Mouse (Mus musculus) cerebellum, adult 8-10 months (tissue): Measurements from ENCODE around the gene Rtn1.

Experiments used
- DNase-seq: peaks from one replicate; pipeline ENCODE4 v3.0.0; 2022

Rtn1 gene

DNA sequence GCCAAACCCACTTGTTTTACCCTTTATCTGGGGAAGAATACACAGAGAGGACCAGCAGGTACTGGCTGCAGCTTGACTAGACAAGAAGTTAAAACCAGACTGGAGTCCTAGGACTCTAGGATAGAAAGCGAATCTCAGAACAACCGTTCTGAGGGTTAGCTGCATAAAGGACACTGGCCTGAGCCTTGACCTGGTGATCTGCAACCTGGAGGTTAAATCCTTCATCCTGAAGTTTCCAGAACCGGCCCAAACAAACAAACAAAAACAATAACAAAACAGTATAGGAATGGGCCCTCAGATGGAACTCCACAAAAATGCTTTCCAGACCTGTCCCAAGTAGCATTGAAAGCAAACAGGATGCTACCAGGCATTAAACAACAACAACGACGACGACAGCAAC is at the start of gene Rtn1:
TSS of gene Rtn1 (minus strand) at position 101 of the 400 bp plus-strand sequence.
- DNase-seq, result no peak

DNA sequence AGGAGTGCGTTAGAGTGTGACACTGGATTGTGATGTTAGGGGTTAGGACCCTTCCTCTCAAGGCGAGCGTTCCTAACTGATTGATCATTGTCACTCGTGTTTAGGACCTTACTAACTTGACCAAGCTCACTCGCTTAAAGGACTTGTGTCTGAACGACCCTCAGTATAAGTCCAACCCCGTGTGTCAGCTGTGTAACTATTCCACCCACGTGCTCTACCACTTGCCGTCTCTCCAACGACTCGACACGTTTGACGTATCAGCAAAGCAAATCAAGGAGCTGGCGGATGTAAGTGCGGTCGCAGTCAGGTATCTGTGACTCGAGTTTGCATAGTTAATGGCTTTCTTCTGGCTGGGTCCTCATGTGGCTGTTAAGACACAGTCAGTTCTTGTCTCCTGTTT is 45.1 kb upstream of the Rtn1 start:
- no peak for DNase-seq

DNA sequence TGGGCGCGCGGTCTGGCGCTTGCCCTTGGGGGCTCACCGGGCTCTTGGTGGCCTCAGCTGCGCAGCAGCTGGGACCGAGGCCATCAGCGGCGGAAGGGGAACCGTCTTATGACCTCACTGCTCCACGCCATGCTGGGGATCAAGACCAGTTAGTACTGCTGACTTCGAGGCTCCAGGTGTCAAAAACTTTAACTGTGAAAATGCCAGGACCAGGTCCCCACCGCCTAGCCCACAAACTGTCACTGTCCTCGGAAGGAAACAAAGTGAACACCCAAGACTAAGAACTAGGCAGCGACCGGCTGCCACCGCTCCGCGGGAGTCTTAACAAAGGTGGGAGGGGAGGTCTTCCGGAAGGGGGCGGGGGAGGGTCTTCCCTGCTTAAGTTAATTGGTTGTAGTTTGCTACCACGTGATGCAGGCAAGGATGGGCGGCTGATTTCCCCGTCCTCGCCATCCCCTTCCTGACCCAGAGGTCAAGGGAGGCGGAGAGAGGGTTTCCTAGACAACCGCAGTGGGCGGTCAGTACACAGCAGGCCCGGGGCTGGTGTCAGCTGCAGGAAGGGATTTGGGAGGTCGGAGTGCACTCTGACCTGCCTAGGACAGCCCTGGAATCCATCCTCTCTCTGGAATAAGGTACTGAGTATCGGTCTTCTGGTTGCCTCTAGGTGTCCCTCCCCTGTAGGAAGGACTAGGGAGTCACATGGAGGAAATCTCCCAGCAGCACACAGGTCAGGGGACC is 33.2 kb upstream of the Rtn1 start, which contains the start of gene Lrrc9:
TSS of gene Lrrc9 (plus strand) at position 28 of the 738 bp plus-strand sequence.
- no peak for DNase-seq

DNA sequence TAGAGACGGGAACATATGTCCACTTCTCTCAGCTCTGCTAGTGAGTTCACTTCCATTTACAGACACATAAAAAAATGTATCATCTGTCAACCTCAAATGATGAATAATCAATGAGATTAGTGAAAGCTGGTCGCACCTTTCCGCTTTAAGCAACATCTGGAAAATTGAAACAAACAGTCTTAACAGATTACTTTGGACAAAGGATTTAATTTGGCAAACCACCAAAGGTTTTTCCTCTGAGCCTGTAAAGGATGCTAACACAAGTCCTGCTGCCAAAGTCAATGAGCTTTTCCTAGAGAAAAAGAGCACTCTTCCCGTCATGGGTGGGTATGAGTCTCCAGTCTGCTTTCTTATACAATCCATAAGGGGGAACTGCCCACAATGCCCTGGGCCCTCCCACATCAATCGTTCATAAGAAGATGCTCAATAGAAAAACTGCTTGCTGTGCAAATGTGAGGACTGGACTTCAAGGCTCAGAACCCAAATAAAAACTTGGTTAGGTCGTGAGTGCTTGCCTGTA is 30.2 kb upstream of the Rtn1 start:
- DNase-seq, result no peak

DNA sequence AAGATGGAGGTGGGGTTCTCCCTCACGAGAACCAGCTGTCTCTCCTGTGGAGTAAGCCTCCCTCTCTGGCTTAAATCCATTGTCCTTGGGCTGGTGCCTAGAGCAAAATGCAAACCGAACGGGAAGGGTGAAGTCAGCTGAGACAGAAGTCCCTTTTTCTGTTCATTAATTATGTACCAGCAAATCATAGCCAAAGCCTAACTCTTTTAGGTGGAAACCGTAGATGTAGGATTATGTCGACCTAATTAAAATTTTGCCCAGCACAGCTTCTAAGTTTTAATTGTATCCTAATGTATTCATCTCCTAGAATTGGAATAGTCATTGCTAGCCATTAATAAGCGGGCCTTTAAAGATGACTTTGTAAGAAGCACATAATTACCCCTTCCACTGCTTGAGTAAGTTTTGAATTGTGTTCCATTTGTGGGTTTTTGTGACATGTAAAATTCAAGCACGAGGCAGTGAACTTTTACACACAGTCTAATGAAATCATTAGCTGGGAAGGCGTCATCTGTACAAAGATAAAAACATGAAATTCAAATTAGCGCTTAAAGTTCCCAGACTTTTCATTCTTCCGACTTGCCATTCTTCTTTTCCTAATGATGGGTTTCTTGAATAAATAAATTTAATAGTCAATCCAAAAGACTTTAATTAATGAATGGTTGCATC is 29.0 kb upstream of the Rtn1 start:
- DNase-seq, result no peak

DNA sequence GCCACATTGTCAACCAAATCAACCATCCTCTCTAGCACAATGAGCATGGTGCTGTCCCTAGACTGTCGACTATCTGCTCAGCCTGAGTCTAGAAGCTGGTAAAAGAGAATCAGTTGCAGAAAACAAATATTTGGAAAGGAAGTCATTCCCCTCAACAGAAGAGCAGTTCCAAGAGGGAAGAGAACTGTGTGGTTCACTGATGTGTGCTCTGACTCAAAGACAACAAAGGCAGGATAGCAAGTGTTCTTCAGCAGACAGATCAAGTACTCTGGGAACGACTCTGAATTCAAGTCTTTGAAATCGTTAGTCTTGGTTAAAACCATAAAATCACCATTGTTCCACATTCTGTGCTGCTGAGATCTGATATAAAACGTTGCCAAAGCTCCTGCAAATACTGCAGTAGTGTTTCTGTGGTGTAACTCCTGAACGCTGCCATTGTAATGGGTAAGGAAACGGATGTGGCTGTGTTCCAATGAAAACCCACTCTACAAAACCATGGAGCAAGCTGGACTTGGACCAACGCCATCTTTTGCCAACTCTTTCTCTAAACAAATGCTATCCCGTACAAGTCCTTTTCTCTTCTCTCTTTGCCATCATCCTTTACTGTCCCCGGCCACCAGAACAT is 24.5 kb upstream of the Rtn1 start:
- no peak for DNase-seq

DNA sequence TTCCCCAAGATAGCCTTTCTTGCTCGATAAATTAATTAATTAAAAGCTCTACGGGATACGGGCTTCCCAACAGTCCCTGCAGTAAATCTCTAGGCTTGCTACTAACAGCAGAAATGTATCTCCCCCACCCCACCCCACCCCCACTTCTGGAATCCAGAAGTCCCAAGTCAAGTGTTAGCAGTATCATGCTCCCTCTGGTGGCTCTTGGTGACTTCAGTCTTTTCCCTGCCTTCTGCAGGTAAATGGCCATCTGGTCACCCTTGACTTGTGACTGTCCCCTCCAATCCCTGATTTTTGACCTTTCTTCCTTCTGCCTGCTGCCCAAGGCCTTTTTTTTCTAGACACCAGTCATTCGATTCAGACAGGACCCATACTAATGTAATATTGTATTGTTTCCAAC is 23.4 kb upstream of the Rtn1 start:
- DNase-seq, result no peak

DNA sequence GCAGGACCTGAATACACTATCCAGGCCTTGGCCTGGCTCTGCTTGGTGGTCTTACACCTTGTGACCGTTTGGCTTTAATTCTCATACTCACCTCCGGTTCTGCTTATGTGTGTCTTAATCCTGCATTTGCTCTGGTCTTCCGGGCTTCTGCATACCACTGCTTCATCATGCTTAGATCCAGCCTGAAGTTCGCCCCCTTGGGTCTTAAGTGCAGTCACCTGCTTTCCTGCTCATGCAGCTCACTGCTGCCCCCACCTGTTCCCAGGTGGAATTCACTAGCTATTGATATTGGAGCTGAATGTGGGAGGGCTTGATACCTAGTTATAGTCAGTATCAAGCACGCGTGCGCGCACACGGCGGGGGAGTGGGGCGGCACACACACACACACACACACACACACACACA is 18.9 kb upstream of the Rtn1 start:
- peak; percentile 84 for DNase-seq

DNA sequence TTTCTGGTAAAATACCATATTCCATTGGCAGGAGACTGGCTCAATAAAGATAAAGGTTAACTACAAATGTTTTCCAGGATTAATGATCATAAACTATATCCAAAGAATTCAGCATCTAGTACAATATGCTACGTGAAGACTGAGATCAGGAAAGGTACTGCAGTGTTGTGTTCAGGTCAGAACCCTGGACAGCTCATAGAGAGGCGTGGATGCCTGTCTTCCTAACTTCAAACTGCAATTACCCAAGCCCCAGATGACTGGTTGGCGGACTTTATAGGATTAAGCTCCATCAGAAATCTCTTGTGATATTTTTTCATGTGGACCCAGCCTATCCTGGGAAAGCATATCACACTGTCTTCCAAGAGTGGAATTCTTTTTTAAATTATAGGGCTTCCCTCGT is 13.8 kb upstream of the Rtn1 start:
- no peak for DNase-seq

DNA sequence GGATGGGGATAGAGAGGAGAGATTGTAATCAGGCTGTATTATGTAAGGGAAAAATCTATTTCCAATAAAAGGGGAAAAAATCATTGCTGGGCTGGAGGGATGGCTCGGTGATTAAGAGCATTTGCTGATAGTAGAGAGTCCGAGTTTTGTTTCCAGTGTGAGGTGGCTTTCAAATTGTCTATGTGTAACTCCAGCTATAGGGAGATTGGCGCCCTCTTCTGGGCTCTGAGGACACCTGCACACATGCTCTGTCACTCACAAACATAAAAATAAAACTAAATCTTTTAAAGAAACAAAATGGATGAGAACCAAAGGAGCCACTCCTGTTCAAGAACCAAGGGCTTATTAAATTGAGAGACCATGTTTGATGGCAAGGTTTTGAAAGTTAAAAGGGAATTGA is 8.9 kb upstream of the Rtn1 start:
- peak; percentile 53 for DNase-seq

DNA sequence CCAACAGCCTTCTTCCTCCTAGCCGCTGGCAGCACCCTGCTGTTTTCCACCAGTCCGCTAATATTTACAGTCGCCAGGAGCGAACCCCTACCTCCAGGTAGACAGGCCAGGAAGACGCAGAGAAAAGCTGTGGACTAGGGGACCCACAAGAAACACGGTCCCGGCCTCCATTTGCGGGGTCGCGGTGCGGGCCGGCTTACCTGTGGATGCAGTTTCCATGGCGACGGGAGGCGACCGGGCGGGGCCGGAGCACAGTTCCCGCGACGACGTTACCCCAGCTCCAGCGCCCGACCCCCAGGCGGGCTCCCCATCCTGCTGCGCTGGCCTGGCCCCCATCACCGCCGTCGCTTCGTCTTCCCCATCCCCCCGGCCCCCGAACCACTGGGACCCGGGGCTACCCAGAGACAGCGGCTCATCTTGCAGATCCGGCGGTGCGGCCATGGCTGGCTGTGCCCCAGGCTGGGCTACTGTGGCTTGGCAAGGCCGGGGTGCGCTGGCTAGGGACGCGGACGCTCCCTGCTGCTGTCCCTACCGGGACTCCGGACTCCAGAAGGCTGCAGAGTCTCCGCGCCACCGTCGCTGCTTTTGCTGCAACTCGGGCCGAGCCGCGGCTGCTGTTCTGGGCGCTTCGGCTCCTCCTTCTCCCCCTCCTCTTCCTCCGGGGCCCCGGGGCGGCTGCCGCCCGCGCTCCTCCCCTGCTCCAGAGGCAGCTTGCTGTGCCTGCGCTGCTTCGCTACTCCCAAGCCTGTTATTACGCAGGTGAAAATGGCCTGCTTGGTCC is 553 bp downstream of the Rtn1 start:
- peak; percentile 80 for DNase-seq

DNA sequence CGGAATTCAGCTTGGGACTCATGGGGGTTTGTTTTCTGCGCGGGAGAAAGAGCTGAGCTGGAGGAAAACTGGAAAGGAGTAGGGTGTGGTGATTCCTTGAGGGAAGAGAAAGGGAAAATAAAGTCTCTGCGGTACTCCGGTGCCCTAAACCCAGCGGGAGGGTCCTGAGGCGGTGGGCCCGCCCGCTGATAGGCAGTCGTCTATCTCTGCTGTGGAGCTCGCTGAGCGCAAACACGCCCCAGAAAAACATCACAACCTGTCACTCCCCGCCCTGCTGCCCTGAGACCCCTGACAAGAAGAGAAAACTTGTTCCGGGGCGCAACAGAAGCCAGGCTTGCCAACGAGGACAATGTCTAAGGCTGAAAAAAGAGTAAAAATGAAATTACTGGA is 1.1 kb downstream of the Rtn1 start:
- DNase-seq, result no peak

DNA sequence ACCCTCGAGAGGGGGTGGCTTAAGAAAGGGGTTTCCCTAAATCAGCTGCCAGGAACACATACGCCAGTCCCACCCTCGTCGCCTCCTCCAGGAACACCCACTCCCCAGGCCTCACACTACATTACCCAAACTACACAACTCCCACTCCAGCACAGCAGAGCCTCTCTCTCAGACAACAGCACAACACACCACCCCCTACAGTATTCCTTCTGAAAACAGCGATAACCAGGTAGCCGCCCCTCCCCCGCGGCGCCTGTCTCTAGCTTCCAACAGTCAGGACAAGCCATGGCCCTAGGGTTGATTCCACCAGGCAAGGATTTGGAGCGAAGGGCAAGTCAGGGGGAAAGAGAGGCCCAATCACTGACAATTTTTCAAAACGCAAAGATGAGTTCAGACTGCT is 1.7 kb downstream of the Rtn1 start:
- peak; percentile 55 for DNase-seq

DNA sequence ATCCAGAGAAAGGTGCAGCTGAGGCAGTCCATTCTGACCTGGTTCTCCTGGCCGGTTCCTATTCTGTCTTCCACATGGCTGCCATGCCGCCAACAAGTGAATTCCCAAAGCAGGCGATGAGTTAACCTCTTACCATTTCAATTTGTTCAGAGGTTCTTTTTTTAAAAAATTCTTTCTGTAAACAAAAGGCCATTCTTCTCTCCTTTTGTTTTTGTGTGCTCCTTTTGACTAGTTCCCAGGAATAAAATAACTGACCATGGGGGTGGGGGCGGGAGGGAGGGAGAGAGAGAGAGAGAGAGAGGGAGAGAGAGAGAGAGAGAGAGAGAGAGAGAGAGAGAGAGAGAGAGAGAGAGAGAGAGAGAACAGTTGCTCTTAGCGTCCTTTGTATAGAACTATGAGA is 3.8 kb downstream of the Rtn1 start:
- no peak for DNase-seq

DNA sequence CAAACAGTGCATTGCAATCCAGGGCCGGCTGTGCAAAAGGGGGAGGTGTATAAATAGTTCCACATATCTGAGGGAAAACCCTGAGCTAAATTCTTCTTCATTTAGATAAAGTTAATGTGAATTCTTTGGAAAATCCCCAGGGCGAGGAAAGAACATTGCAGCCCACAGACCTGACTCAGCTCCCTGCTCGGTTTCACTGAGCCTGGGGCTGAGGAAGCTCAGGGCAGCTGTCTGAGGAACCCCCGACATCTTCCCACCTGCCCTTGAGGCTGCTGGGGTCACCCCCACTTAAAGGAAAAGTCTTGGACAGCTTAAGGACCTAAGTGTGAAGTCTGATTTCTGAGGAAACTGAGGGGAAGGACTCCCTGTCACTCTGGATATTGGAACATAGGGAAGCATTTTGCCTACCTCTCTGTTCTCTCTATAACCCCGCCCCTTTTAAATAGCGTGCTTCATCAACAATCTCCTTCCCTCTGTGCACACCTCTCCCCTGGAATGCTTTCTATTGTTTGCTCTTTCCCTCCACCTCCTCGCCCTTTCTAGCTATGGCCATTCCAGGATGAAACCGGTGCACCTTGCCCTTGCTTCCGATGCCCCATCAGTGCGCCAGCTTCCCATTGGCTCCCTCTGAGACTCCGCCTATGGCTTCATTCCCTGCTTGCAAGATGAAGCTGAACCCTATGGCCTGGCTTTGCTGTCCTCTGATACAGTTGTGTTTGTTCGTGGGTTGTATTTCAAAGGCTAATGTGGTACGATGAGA is 15.6 kb downstream of the Rtn1 start:
- no peak for DNase-seq

DNA sequence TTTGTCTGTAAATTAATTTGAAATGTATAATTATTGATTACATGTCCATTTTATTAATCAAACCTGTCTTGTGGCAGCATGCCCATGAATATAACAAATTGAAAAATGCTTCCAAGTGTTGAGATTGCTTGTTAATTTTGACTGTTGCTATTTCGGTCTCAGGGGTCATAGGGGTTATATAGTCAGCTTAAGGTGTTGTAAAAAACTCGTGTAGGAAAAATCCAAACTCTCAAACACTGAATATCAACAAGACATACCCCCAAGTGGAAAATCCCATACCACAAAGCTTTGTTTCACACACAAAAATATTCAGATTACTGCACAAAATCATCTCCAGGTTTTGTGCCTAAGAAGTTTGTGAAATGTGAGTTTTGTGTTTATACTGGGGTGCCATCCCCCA is 18.5 kb downstream of the Rtn1 start:
- DNase-seq, result no peak

DNA sequence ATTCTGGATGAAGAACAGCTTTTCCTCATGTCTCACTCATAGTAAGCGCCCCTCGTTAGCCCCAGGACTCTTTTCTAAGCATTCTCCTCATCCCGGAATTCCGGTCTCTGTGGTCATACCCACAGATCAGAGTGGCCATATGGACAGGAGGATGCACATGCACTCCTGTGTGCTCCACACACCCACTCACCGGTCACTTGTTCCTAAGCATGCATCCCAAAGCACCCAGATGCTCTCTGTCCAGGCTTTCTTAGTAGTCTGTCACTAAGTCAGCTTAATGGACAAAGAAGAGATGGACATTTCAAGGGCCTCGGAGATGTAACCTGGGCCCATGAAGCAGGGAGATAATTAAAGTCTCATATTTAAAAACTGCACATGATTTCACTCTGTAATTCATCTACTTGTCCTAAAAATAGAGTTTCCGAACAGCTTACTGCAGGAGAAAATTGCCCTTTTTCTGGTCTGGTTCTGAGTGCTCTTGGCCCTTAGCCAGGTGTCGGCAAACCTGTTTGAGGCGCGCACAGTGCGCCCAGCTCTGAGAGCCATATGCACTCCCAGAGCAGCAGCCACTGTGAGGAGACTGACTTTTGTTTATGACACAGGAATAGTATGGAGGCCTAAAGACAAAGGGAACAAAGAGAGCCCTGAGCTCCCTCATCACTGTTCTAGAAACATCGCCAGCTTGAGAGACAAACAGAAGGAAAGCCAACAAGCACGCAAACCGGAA is 19.3 kb downstream of the Rtn1 start:
- peak; percentile 66 for DNase-seq

DNA sequence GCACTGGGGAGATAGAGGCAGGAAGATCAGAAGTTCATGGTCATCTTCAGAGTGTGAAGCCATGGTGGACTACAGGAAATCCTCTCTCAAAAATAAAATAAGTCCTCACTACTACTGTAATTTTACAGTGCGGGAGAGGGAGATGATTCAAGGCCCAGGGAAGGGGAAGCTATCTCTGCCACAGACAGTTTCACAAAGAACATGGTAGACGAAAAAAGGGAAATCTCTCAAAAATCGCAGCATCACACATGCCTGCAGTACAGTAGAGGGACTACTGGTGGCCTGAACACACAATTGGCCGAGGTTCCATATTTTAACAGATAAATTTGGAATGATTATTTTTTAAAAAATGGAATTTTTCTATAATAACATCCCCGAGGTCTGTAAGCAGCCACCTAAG is 20.0 kb downstream of the Rtn1 start:
- DNase-seq, result no peak

DNA sequence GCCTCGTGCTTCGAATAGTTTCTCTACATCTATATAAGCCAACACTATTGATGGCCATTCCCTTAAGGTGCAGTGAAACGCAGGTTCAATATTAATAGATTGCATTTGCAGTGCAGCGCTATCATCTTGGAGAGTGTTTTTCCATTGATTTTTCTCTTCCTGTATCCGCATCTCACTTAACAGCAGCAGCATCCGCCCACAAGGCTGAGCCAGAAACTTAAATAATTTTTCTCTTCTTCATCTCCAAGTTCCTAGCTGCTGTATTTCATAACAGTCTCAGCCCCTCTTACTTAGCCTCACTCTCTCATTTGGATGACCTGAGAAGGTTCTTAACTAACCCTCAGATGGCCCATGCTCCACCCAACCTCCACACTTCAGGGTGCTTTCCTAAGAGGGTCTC is 20.7 kb downstream of the Rtn1 start:
- no peak for DNase-seq

DNA sequence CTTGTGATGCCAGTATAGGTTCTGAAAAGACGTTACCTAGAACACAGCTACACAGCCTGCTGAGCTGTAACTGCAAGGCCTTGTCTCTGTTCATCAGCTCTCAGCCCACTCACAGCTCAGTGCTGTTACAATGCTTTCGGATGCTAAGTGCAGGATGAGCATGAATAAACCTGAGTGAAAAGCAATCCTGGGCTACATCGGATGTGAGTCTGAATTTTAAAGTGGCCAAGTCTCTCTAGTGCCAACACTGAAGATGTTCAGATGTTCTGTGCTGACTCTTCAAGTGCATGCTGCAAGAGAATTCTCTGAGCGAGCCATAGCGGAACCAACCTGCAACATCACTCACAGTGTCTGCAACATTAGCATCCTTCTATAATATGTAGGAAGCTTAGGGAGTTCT is 32.5 kb downstream of the Rtn1 start:
- DNase-seq, result no peak

DNA sequence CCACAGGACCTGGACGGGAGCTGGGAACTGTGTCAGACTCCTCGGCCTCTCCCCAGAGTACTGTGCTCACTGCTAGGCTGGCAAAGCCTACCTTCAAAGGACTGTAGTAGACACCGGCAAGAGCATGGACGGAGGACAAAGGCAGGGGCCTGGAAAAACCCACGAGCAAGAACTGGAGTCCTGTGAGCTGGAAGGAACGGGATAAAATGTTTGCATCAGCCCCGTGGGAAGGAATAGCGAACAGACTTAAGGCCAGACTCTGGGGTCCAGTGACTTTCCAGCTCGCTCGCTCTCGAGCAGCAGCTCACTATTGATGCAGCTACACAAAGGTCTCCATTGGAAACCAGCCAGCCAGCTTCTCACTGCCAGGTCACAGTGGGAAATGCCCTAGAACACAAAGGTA is 34.0 kb downstream of the Rtn1 start:
- DNase-seq, result peak; percentile 56
